25 mouse cellular contexts compared by ENCODE assay signal in genomic region chr6:87447217-87447616, GRCm38 (mm10). TPM values are rescaled to one million over a fixed set of nuclear protein-coding genes. Genes with fewer than 3 reads are reported as not detected.
DNase-seq lines count a peak whose midpoint lies in the region; ATAC-seq and TF ChIP-seq lines count a peak whose summit lies in the region.
"Had no signal": no experiment of that assay in that cellular context is flagged by ENCODE, and none has a peak within 500 bp of the region (broad histone marks: within the 10 kb centered on the region; RNA-seq: fewer than 3 reads in every experiment).

No protein-coding gene starts in this region.

- no peaks in the 10 kb centered on the region for H3K27me3 ChIP-seq in hindbrain, embryonic 11.5 days (ENCODE audit: control insufficient read depth, insufficient read depth, low read length)
- no peaks in the 10 kb centered on the region for H3K27me3 ChIP-seq in hindbrain, postnatal 0 days (ENCODE audit: insufficient read depth, low read length)
- H3K27me3 ChIP-seq: embryonic facial prominence, embryonic 15.5 days; hindbrain, embryonic 13.5 days had no signal

- H3K4me2 ChIP-seq in hindbrain, embryonic 11.5 days (replicated peaks; ENCODE audit: low read depth, low read length), result no peak overlapping the region
- no peak overlapping the region for H3K4me2 ChIP-seq in hindbrain, postnatal 0 days (ENCODE audit: low read depth, low read length)
- H3K4me2 ChIP-seq: embryonic facial prominence, embryonic 15.5 days; heart, embryonic 13.5 days; hindbrain, embryonic 13.5 days had no signal

- no peaks in the 10 kb centered on the region for H3K4me1 ChIP-seq in hindbrain, embryonic 11.5 days (replicated peaks; ENCODE audit: control insufficient read depth, insufficient read depth, low read length)
- H3K4me1 ChIP-seq in hindbrain, postnatal 0 days (ENCODE audit: insufficient read depth, low read length), result no peaks in the 10 kb centered on the region
- H3K4me1 ChIP-seq: embryonic facial prominence, embryonic 15.5 days; hindbrain, embryonic 13.5 days had no signal

- peak; percentile 27 for DNase-seq in CD4-positive, CD25-positive, alpha-beta regulatory T cell, adult 2 months (ENCODE audit: low read depth, low spot score)
- DNase-seq in hindbrain, embryonic 11.5 days (ENCODE audit: low spot score), result no peak
- no peak for DNase-seq in spleen, postnatal 10 days (ENCODE audit: low spot score in 2 of 2)
- DNase-seq in hindbrain, postnatal 0 days (ENCODE audit: low spot score), result no peak
- no peak for DNase-seq in adrenal gland, postnatal 14 days
- DNase-seq: adrenal gland, postnatal 25 days; cerebellum, adult 18-20 months; cerebellum, adult 9-11 months; cerebellum, postnatal 36 days; gastrocnemius, adult 2 months; gastrocnemius, postnatal 25 days; heart, postnatal 36 days; kidney, adult 11 months had no signal

- no peak overlapping the region for H3K27ac ChIP-seq in hindbrain, embryonic 11.5 days (ENCODE audit: low read depth, low read length)
- H3K27ac ChIP-seq in hindbrain, postnatal 0 days, result no peak overlapping the region
- H3K27ac ChIP-seq: embryonic facial prominence, embryonic 15.5 days; forebrain, embryonic 10.5 days; gastrocnemius, adult 2 months; heart, embryonic 13.5 days; hindbrain, embryonic 13.5 days had no signal

- TF ChIP-seq CTCF in hindbrain, postnatal 0 days (IDR thresholded peaks at IDR 0.05; ENCODE audit: low read depth), result no peak

- H3K36me3 ChIP-seq in hindbrain, embryonic 11.5 days (ENCODE audit: control insufficient read depth, insufficient read depth, low read length), result no peaks in the 10 kb centered on the region
- H3K36me3 ChIP-seq in hindbrain, postnatal 0 days (ENCODE audit: insufficient read depth, low read length), result no peaks in the 10 kb centered on the region
- H3K36me3 ChIP-seq: embryonic facial prominence, embryonic 15.5 days; forebrain, embryonic 10.5 days; heart, embryonic 13.5 days; hindbrain, embryonic 13.5 days had no signal

- 91% methylated on average over 4 of the region's 4 CpGs for WGBS in hindbrain, embryonic 11.5 days
- WGBS in hindbrain, postnatal 0 days, result 93% methylated on average over 4 of the region's 4 CpGs

- no peak overlapping the region for H3K4me3 ChIP-seq in hindbrain, embryonic 11.5 days (ENCODE audit: low read depth, low read length)
- H3K4me3 ChIP-seq in hindbrain, postnatal 0 days (ENCODE audit: low read length), result no peak overlapping the region
- H3K4me3 ChIP-seq: embryonic facial prominence, embryonic 15.5 days; erythroblast, embryonic 14.5 days; forebrain, embryonic 10.5 days; gastrocnemius, adult 2 months; heart, embryonic 13.5 days; hindbrain, embryonic 13.5 days had no signal

- peak; percentile 64; the same call in 1 of the 2 replicates for ATAC-seq in common myeloid progenitor, adult 5-6 weeks (replicated peaks; ENCODE audit: low read depth, poor library complexity, severe bottlenecking)
- ATAC-seq in inflammation-experienced regulatory T-cells, adult 6 months, result peak; percentile 64
- ATAC-seq in hindbrain, embryonic 11.5 days (ENCODE audit: low FRiP score), result no peak
- no peak for ATAC-seq in hindbrain, postnatal 0 days
- ATAC-seq: forebrain, embryonic 14.5 days had no signal

- H3K9ac ChIP-seq in hindbrain, embryonic 11.5 days (ENCODE audit: low read depth, low read length), result no peak overlapping the region
- H3K9ac ChIP-seq in hindbrain, postnatal 0 days (replicated peaks; ENCODE audit: low read length), result no peak overlapping the region
- H3K9ac ChIP-seq: embryonic facial prominence, embryonic 15.5 days; heart, embryonic 13.5 days; hindbrain, embryonic 13.5 days had no signal

- H3K9me3 ChIP-seq in hindbrain, embryonic 11.5 days (ENCODE audit: control insufficient read depth, low read length), result no peaks in the 10 kb centered on the region
- H3K9me3 ChIP-seq in hindbrain, postnatal 0 days (ENCODE audit: low read length), result no peaks in the 10 kb centered on the region
- H3K9me3 ChIP-seq: embryonic facial prominence, embryonic 15.5 days; forebrain, embryonic 10.5 days; heart, embryonic 13.5 days; hindbrain, embryonic 13.5 days had no signal

RNA-seq across cellular contexts. Expression of gene Bmp10, which starts 18.4 kb away (rescaled TPM):
- not detected in 2 replicates for total RNA-seq in common myeloid progenitor, adult 5-6 weeks (2017)
- polyA plus RNA-seq in inflammation-experienced regulatory T-cells, adult 6 months (2017; shearing (Covaris generic)), result not detected
- polyA plus RNA-seq in hindbrain, embryonic 11.5 days (2014; fragmentation: Nextera tagmentation; extraction: Ambion mirVana), result not detected in 2 replicates
- total RNA-seq in hindbrain, postnatal 0 days (2014; rRNA removed), result 0.05 TPM in 1 of 2 replicates, not detected in the other
- polyA plus RNA-seq in hindbrain, postnatal 0 days (2015; fragmentation: Nextera tagmentation; extraction: Ambion mirVana), result not detected in 2 replicates
- 0.67 TPM in 1 of 2 replicates, not detected in the other for total RNA-seq in adrenal gland, postnatal 14 days (2021)
- total RNA-seq: adrenal gland, adult 18-20 months; adrenal gland, postnatal 25 days; gastrocnemius, adult 2 months; gastrocnemius, postnatal 25 days; MEL had no signal
- polyA plus RNA-seq: C2C12; embryonic facial prominence, embryonic 11.5 days; embryonic facial prominence, embryonic 15.5 days; erythroblast, embryonic 14.5 days; forebrain, embryonic 10.5 days; forebrain, embryonic 14.5 days; hindbrain, embryonic 13.5 days had no signal

RNA-seq across cellular contexts. Expression of gene Gkn3, which starts 58.5 kb away (rescaled TPM):
- total RNA-seq in common myeloid progenitor, adult 5-6 weeks (2017), result not detected in 2 replicates
- not detected for polyA plus RNA-seq in inflammation-experienced regulatory T-cells, adult 6 months (2017; shearing (Covaris generic))
- 0.29 TPM in 1 of 2 replicates, not detected in the other for polyA plus RNA-seq in hindbrain, embryonic 11.5 days (2014; fragmentation: Nextera tagmentation; extraction: Ambion mirVana)
- total RNA-seq in hindbrain, postnatal 0 days (2014; rRNA removed), result not detected in 2 replicates
- polyA plus RNA-seq in hindbrain, postnatal 0 days (2015; fragmentation: Nextera tagmentation; extraction: Ambion mirVana), result 0.63 and 0.86 TPM in 2 replicates
- total RNA-seq in adrenal gland, postnatal 14 days (2021), result 1.2 and 1.4 TPM in 2 replicates
- total RNA-seq: adrenal gland, postnatal 25 days; MEL had no signal
- polyA plus RNA-seq: C2C12; erythroblast, embryonic 14.5 days; forebrain, embryonic 10.5 days had no signal

Comparison
In these comparisons a context has a peak if more than half of its experiments do, and no peak if none do; other contexts are left out.
1. ATAC-seq: peak in common myeloid progenitor, adult 5-6 weeks (single experiment) and inflammation-experienced regulatory T-cells, adult 6 months (single experiment); none in hindbrain, embryonic 11.5 days (single experiment) and hindbrain, postnatal 0 days (single experiment).